Mouse (Mus musculus) limb, embryonic 13.5 days (tissue): Measurements from ENCODE around the gene Pola2. TPM values are rescaled to one million over a fixed set of nuclear protein-coding genes. Genes with fewer than 3 reads are reported as not detected.

Experiments used
- ATAC-seq: fragments of 200-750 bp; cut with Nextera tagmentation; 2 replicates; pipeline ENCODE4 v1.8.0; 2017; ENCODE audit warnings: low read depth, moderate number of reproducible peaks, moderate TSS enrichment; ENCODE audit not compliant: low FRiP score
- H3K27ac ChIP-seq: fragments of 300-500 bp; sonication (generic); 2 replicates; pipeline ENCODE4 v1.5.1; 2015; ENCODE audit warnings: inconsistent platforms, mild to moderate bottlenecking, moderate library complexity
- H3K27me3 ChIP-seq: fragments of 300-500 bp; sonication (generic); 2 replicates; pipeline ENCODE4 v1.6.1; 2015; ENCODE audit warnings: mild to moderate bottlenecking, inconsistent platforms
- H3K36me3 ChIP-seq: fragments of 300-500 bp; sonication (generic); 2 replicates; pipeline ENCODE4 v1.6.1; 2015; ENCODE audit warnings: inconsistent platforms, mild to moderate bottlenecking, moderate library complexity
- H3K4me1 ChIP-seq: fragments of 300-500 bp; sonication (generic); 2 replicates; pipeline ENCODE4 v1.6.1; 2015; ENCODE audit warnings: inconsistent platforms
- H3K4me2 ChIP-seq: fragments of 300-500 bp; sonication (generic); replicated peaks from 2 replicates; pipeline ENCODE4 v1.6.1; 2015; ENCODE audit warnings: inconsistent platforms, mild to moderate bottlenecking, moderate library complexity
- H3K4me3 ChIP-seq: fragments of 300-500 bp; sonication (generic); 2 replicates; pipeline ENCODE4 v1.5.1; 2015; ENCODE audit warnings: moderate library complexity, mild to moderate bottlenecking, inconsistent platforms
- H3K9ac ChIP-seq: fragments of 300-500 bp; sonication (generic); 2 replicates; pipeline ENCODE4 v1.6.1; 2015; ENCODE audit warnings: mild to moderate bottlenecking, inconsistent platforms
- H3K9me3 ChIP-seq: fragments of 300-500 bp; sonication (generic); 2 replicates; pipeline ENCODE4 v1.6.1; 2016; ENCODE audit warnings: inconsistent platforms
- WGBS: fragments of 180-500 bp; shearing (Covaris S2); methylation state at CpG from one replicate; pipeline ENCODE4 v1.1.7; 2015; 5-methylcytosine and 5-hydroxymethylcytosine counted together
- polyA plus RNA-seq: library from polyadenylated mRNA; unstranded; fragments of >200 nt; fragmentation: Nextera tagmentation; extraction: Ambion mirVana; gene quantifications from 2 replicates; pipeline ENCODE4 v1.2.1, GENCODE M21; 2015

The Pola2 gene
- polyA plus RNA-seq, 1 experiment from 2014 or later, result 75.7 TPM

- Histone ChIP-seq H3K9ac (peak overlapping the region; percentile 62; the same call in 1 of the 2 replicates), H3K27ac (no peak overlapping the region), H3K9me3 (no peaks in the 10 kb centered on the region), H3K4me2 (peak overlapping the region; percentile 36), H3K4me1 (peaks cover 18% of the 10 kb centered on the region), H3K4me3 (no peak overlapping the region; the same call in 1 of the 2 replicates), H3K27me3 (peaks cover 10% of the 10 kb centered on the region), H3K36me3 (peaks cover 12% of the 10 kb centered on the region)
- ATAC-seq, result no peak
- 20% methylated on average over 9 of the region's 9 CpGs for WGBS
Measured at GRCm38 (mm10) chr19:5921715-5922114, 42.3 kb downstream of the Pola2 start.

GRCm38 (mm10) chr19:5913007-5913719 lies 50.8 kb downstream of the Pola2 start, which contains the start of gene Dpf2:
TSS of gene Dpf2 (minus strand) at chr19:5913010.
- Histone ChIP-seq H3K9me3 (no peaks in the 10 kb centered on the region), H3K9ac (peak within 1 kb of the TSS; percentile 97), H3K27ac (peak within 1 kb of the TSS; percentile 91), H3K4me3 (peak within 1 kb of the TSS; percentile 99), H3K36me3 (peaks cover 20% of the 10 kb centered on the region), H3K4me2 (peak within 1 kb of the TSS; percentile 88), H3K27me3 (no peaks in the 10 kb centered on the region), H3K4me1 (peaks cover 33% of the 10 kb centered on the region)
- WGBS, result 21% methylated on average over 13 of the region's 13 CpGs
- no peak for ATAC-seq

GRCm38 (mm10) chr19:5912103-5913006 lies 51.6 kb downstream of the Pola2 start:
- Histone ChIP-seq H3K9me3 (no peaks in the 10 kb centered on the region), H3K4me1 (peaks cover 33% of the 10 kb centered on the region), H3K4me2 (peak overlapping the region; percentile 88), H3K4me3 (peak overlapping the region; percentile 99), H3K27ac (peak overlapping the region; percentile 91), H3K36me3 (peaks cover 12% of the 10 kb centered on the region; the same call in 1 of the 2 replicates), H3K27me3 (no peaks in the 10 kb centered on the region), H3K9ac (peak overlapping the region; percentile 97)
- WGBS, result under 1% methylated on average over 59 of the region's 59 CpGs
- ATAC-seq, result peak; percentile 95

GRCm38 (mm10) chr19:5911430-5912102 lies 52.4 kb downstream of the Pola2 start:
- Histone ChIP-seq H3K27ac (peak overlapping the region; percentile 91), H3K4me1 (peaks cover 33% of the 10 kb centered on the region), H3K36me3 (peaks cover 17% of the 10 kb centered on the region), H3K9me3 (no peaks in the 10 kb centered on the region), H3K9ac (peak overlapping the region; percentile 97), H3K4me2 (peak overlapping the region; percentile 88), H3K4me3 (peak overlapping the region; percentile 99), H3K27me3 (no peaks in the 10 kb centered on the region)
- 7% methylated on average over 14 of the region's 14 CpGs for WGBS
- ATAC-seq, result no peak

- peak overlapping the region; percentile 53; the same call in 1 of the 2 replicates for H3K9ac ChIP-seq
- no peak overlapping the region for H3K27ac ChIP-seq
- ATAC-seq, result no peak
Measured at GRCm38 (mm10) chr19:5910221-5910620, 53.8 kb downstream of the Pola2 start.

GRCm38 (mm10) chr19:5907275-5907674 lies 56.7 kb downstream of the Pola2 start:
- no peak overlapping the region for H3K4me3 ChIP-seq
- no peaks in the 10 kb centered on the region for H3K27me3 ChIP-seq
- no peak overlapping the region for H3K27ac ChIP-seq
- no peak for ATAC-seq
- peaks cover 22% of the 10 kb centered on the region for H3K4me1 ChIP-seq
- H3K9me3 ChIP-seq, result no peaks in the 10 kb centered on the region
- H3K36me3 ChIP-seq, result peaks cover 57% of the 10 kb centered on the region
- H3K9ac ChIP-seq, result no peak overlapping the region
- H3K4me2 ChIP-seq, result no peak overlapping the region
- WGBS, result 82% methylated on average over 3 of the region's 3 CpGs

More at GRCm38 (mm10) chr19:5910221-5910620, 53.8 kb downstream of the Pola2 start:
- no peaks in the 10 kb centered on the region for H3K27me3 ChIP-seq
- peaks cover 28% of the 10 kb centered on the region for H3K36me3 ChIP-seq
- no peaks in the 10 kb centered on the region for H3K9me3 ChIP-seq
- peak overlapping the region; percentile 88 for H3K4me2 ChIP-seq
- H3K4me3 ChIP-seq, result no peak overlapping the region
- H3K4me1 ChIP-seq, result peaks cover 33% of the 10 kb centered on the region
- WGBS, result 79% methylated on average over 6 of the region's 6 CpGs

GRCm38 (mm10) chr19:5894002-5894678 lies 69.9 kb downstream of the Pola2 start, which contains the start of gene Tigd3:
TSS of gene Tigd3 (minus strand) at chr19:5894149.
- H3K4me1 ChIP-seq, result peaks cover 19% of the 10 kb centered on the region
- peak; percentile 98 for ATAC-seq
- H3K9ac ChIP-seq, result peak within 1 kb of the TSS; percentile 82
- no peaks in the 10 kb centered on the region for H3K9me3 ChIP-seq
- peaks cover 42% of the 10 kb centered on the region for H3K36me3 ChIP-seq
- H3K4me3 ChIP-seq, result peak within 1 kb of the TSS; percentile 62
- 3% methylated on average over 36 of the region's 36 CpGs for WGBS
- peak within 1 kb of the TSS; percentile 22 for H3K27ac ChIP-seq
- H3K4me2 ChIP-seq, result peak within 1 kb of the TSS; percentile 90
- no peaks in the 10 kb centered on the region for H3K27me3 ChIP-seq

GRCm38 (mm10) chr19:5893282-5894001 lies 70.6 kb downstream of the Pola2 start:
- Histone ChIP-seq H3K27me3 (no peaks in the 10 kb centered on the region), H3K27ac (peak overlapping the region; percentile 22; the same call in 1 of the 2 replicates), H3K9me3 (no peaks in the 10 kb centered on the region), H3K9ac (peak overlapping the region; percentile 82), H3K4me2 (peak overlapping the region; percentile 90), H3K4me3 (peak overlapping the region; percentile 62), H3K36me3 (peaks cover 38% of the 10 kb centered on the region), H3K4me1 (peaks cover 19% of the 10 kb centered on the region)
- WGBS, result 13% methylated on average over 27 of the region's 31 CpGs
- ATAC-seq, result peak; percentile 42

GRCm38 (mm10) chr19:5892735-5893134 lies 71.3 kb downstream of the Pola2 start:
- Histone ChIP-seq H3K4me3 (peak overlapping the region; percentile 62), H3K9me3 (no peaks in the 10 kb centered on the region), H3K36me3 (peaks cover 33% of the 10 kb centered on the region), H3K4me1 (peaks cover 19% of the 10 kb centered on the region), H3K27ac (no peak overlapping the region), H3K4me2 (peak overlapping the region; percentile 90), H3K27me3 (no peaks in the 10 kb centered on the region), H3K9ac (peak overlapping the region; percentile 82)
- ATAC-seq, result no peak
- 94% methylated on average over 13 of the region's 13 CpGs for WGBS

GRCm38 (mm10) chr19:5892262-5892661 lies 71.7 kb downstream of the Pola2 start:
- H3K9me3 ChIP-seq, result no peaks in the 10 kb centered on the region
- peaks cover 28% of the 10 kb centered on the region for H3K36me3 ChIP-seq
- no peak overlapping the region for H3K4me3 ChIP-seq
- no peak overlapping the region for H3K9ac ChIP-seq
- no peak overlapping the region for H3K4me2 ChIP-seq
- ATAC-seq, result no peak
- 94% methylated on average over 7 of the region's 7 CpGs for WGBS
- no peak overlapping the region for H3K27ac ChIP-seq
- H3K27me3 ChIP-seq, result no peaks in the 10 kb centered on the region
- peaks cover 19% of the 10 kb centered on the region for H3K4me1 ChIP-seq
